Mouse (Mus musculus) thymus, postnatal 0 days (tissue): ENCODE data around the gene Gm7970. TPM values are rescaled to one million over a fixed set of nuclear protein-coding genes. Genes with fewer than 3 reads are reported as not detected.
"Not testable (repeated sequence)": the region's sequence is repeated elsewhere in the genome, so short reads cannot be mapped to it uniquely, and the experiment has no call there.

Experiments
- DNase-seq: peaks from one replicate; pipeline ENCODE4 v3.0.0-alpha.2; 2015; ENCODE audit warnings: low spot score
- polyA plus RNA-seq: library from polyadenylated mRNA; unstranded; fragments of >200 nt; fragmentation: Nextera tagmentation; extraction: Ambion mirVana; gene quantifications from 2 replicates; pipeline ENCODE4 v1.2.1, GENCODE M21; 2015

The Gm7970 gene
- polyA plus RNA-seq, result not detected in 2 replicates

DNA sequence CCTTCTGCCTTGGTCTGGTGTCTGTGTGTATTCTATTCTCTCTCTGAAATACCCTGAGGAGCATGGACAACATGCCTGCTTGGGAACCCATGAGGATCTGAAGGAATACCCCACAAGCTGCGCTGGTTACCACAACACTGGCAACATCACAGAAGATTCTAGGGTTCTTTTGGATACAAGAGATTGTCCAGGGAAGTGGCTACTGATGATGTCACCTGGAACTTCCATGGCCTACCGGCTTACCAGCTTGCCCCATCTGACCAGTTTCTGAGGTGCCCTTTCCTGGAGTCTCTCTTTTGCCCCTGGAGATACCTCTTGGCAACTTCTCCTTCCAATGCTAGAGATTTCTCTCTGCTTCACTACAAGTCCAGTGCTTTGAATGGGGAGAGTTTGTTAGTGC is at the start of gene Gm7970:
Gm7970 (minus strand) TSS at position 101 of the 400 bp plus-strand sequence.
- DNase-seq, result not testable (repeated sequence)

DNA sequence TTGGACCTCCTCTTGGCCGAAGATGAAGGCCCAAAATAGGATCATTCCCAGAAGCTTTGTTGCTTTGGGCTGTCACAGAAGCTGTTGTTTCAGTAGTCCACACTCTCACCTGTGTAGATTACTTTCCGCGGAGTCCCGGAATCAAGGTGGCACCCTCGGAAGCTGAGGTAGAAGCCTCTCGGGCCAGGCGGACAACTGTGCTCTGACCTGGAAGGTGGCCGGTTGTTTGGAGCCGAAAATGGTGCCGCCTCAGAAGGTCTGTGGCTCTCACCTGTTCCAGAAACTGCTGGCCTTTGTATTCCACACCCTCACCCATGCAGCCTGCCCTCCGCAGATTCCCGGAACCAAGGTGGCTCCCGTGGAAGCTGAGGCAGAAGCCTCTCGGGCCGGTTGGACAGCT is 45.6 kb upstream of the Gm7970 start:
- not testable (repeated sequence) for DNase-seq

DNA sequence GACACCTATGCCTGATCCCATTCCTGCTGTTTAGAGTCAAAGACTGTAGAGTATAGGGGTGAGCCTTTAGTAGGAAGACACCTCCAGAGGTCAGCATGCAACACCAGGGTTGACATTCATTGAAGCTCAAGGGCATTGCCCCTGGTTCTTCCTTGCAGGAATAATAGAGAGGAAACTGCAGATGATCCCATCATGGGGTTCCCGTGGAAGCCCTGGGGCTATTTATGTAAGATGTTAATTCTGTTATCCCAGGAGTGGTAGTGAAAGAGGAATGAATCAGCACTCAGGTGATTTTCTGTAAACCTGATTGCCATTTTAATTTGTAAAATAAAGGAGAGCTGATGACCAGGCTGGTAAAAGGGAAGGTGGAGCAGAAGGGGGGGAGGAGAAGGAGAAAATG is 31.0 kb upstream of the Gm7970 start:
- DNase-seq, result not testable (repeated sequence)

DNA sequence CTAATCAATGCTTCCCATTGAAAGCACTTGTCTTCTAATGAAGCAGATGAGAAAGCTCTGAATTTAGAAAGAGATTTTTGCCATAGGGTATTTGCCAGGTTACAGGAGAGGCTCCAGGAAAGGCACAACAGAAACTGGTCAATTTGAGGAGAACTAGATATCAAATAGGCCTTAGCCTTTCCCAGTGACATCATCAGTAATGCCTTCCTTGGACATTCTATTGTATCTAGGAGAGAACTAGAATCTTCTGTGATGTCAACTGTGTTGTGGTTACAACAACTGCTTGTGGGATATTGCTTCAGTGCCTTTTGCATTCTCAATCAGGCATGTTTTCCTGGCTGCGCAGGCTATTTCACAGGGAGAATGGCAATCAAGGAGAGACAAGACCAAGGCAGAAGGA is 17.5 kb upstream of the Gm7970 start, which contains the start of gene 1700049E17Rik2:
1700049E17Rik2 (plus strand) TSS at position 301 of the 400 bp plus-strand sequence.
- DNase-seq, result not testable (repeated sequence)

DNA sequence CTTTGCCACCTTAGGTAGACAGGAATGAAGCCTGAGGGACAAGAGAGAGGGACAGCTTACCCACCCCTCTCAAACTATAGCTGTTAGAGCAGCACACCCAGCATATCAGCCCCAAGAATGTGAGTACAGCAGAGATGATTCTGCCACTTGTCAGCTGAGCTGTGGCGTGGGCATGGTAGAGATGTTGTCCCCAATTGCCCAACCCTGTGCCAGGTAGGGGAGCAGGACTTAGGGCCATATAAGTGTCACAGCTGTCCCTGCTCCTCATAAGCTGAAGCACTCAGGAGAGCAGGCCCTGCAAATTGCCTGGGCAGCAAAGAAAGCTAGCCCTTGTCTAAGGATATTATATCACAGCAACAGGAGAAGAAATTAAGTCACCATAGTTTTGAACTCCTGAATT is 30.7 kb downstream of the Gm7970 start:
- not testable (repeated sequence) for DNase-seq

DNA sequence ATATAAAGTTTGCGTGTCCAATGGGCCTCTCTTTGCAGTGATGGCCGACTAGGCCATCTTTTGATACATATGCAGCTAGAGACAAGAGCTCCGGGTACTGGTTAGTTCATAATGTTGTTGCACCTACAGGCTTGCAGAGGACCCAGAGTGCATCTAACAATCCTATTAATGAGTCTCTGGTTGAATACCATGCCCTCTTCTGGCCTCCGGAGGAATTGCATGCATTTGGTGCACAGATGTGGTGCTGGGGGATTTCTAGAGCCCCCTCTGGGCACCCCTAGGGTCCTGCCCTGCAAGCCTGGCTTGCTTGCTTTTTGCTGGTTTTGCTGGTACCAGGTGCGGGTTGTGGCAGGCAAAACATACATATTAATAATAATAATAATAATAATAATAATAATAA is 34.7 kb downstream of the Gm7970 start:
- not testable (repeated sequence) for DNase-seq

Other genes with a start within 250 kb of the Gm7970 start
- gene Gm5798, start 207.0 kb downstream of the Gm7970 start, polyA plus RNA-seq, result not detected in 2 replicates
- gene Gm7945, start 169.2 kb downstream of the Gm7970 start, polyA plus RNA-seq, result not detected in 2 replicates
- gene Gm6482, start 147.3 kb downstream of the Gm7970 start, polyA plus RNA-seq, result not detected in 2 replicates
- gene Gm7954, start 102.1 kb downstream of the Gm7970 start, polyA plus RNA-seq, result not detected in 2 replicates
- gene Gm3486, start 66.1 kb downstream of the Gm7970 start, polyA plus RNA-seq, result not detected in 2 replicates
- not detected in 2 replicates for gene 1700049E17Rik2, start 17.6 kb upstream of the Gm7970 start, polyA plus RNA-seq
- not detected in 2 replicates for gene Gm3072, start 69.0 kb upstream of the Gm7970 start, polyA plus RNA-seq
- gene Gm3676, start 90.9 kb upstream of the Gm7970 start, polyA plus RNA-seq, result not detected in 2 replicates
- gene Gm8068, start 146.3 kb upstream of the Gm7970 start, polyA plus RNA-seq, result not detected in 2 replicates
- not detected in 2 replicates for gene Gm7929, start 195.0 kb upstream of the Gm7970 start, polyA plus RNA-seq
- gene Gm47189, start 216.9 kb upstream of the Gm7970 start, polyA plus RNA-seq, result not detected in 2 replicates